In the genomic region with DNA sequence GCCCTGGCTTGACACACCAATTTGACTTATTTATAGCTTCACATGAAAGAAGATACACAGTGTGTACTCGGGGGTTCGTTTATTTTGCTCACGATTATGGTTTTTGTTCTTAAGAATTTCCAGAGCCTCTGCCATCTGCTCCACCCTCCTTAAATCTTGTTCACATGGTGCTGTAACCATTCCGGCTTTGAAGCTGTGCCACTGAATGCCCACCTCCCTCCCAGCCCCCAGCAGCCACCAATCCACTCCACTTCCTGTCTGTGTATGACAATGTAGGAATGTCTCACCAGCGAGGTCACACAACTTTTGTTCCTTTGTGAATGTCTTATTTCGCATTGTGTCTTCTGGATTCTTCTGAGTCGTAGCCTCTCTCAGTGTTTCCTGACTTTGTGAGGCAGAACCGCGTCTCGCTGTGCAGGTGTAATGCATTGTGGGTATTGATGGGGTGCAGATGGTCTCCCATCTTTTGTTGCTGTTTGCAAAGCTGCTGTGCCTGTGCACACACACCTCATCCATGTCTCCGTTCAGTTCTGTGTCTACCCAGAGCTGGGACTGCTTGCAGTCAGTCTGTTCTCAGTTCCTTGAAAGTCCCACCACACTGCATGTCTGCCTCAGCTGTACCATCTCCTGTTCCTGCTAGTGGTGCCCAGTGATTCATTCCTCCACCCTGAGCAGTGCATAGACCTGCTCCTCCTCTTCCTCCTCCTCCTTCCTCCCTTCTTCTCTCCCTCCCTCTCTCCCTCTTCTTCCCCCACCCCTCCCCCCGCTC, we compare ENCODE assay signal across 18 mouse cellular contexts.
DNase-seq lines count a peak whose midpoint lies in the region; ATAC-seq and TF ChIP-seq lines count a peak whose summit lies in the region.
"Had no signal": no experiment of that assay in that cellular context is flagged by ENCODE, and none has a peak within 500 bp of the region (broad histone marks: within the 10 kb centered on the region; RNA-seq: fewer than 3 reads in every experiment).

No protein-coding gene starts in this region.

- ATAC-seq in frontal cortex, adult (ENCODE audit: low TSS enrichment) = 0 out of 2 replicates have a peak, but pooled peaks have one; percentile 32
- ATAC-seq: CD4-positive, CD25-positive, alpha-beta regulatory T cell, adult 4 months; intestine, embryonic 15.5 days had no signal

- no peak for TF ChIP-seq POLR2A in brain, embryonic 14.5 days (IDR thresholded peaks at IDR 0.05; ENCODE audit: borderline replicate concordance, extremely low read depth, insufficient read depth, insufficient read length, poor library complexity, severe bottlenecking)

- TF ChIP-seq CTCF in brain, embryonic 14.5 days (IDR thresholded peaks at IDR 0.05; ENCODE audit: borderline replicate concordance, extremely low read depth, insufficient read depth, insufficient read length) = no peak

- no peak for DNase-seq in frontal cortex, postnatal 14 days (ENCODE audit: low spot score in 2 of 2)
- DNase-seq in Muller cell, postnatal 12 days (ENCODE audit: inconsistent ontology term) = peak; percentile 61
- DNase-seq in brain, embryonic 14.5 days (ENCODE audit: low read depth) = peak; percentile 29
- no peak for DNase-seq in heart, adult 11 months
- no peak for DNase-seq in urinary bladder, adult 18-20 months (ENCODE audit: low spot score in 2 of 2)
- DNase-seq: adrenal gland, postnatal 10 days; B cell, adult 2 months; cerebellum, adult 11 months; cerebellum, adult 8-10 months; cerebellum, postnatal 14 days; embryo, embryonic 11 days; gastrocnemius, postnatal 10 days; heart, adult 2 months; heart, postnatal 14 days; kidney, adult 2 months had no signal

Comparison
In these comparisons a context has a peak if more than half of its experiments do, and no peak if none do; other contexts are left out.
1. DNase-seq: peak in Muller cell, postnatal 12 days (single experiment) and brain, embryonic 14.5 days (single experiment); none in frontal cortex, postnatal 14 days (0 of 2), heart, adult 11 months (single experiment) and urinary bladder, adult 18-20 months (0 of 2).